Mouse (Mus musculus): ENCODE data around the gene Spg11. TPM values are rescaled to one million over a fixed set of nuclear protein-coding genes. Genes with fewer than 3 reads are reported as not detected.
A peak's percentile ranks its signal among the peaks of the same experiment; 100 is the strongest.

Gene Spg11
- total RNA-seq (2014; fragmentation: Nextera tagmentation) (10.4 and 15.5 TPM in 2 replicates), total RNA-seq (2017) (9.9 and 10.7 TPM in 2 replicates), polyA plus RNA-seq (2012) (1.1 TPM in 2 replicates)

DNA sequence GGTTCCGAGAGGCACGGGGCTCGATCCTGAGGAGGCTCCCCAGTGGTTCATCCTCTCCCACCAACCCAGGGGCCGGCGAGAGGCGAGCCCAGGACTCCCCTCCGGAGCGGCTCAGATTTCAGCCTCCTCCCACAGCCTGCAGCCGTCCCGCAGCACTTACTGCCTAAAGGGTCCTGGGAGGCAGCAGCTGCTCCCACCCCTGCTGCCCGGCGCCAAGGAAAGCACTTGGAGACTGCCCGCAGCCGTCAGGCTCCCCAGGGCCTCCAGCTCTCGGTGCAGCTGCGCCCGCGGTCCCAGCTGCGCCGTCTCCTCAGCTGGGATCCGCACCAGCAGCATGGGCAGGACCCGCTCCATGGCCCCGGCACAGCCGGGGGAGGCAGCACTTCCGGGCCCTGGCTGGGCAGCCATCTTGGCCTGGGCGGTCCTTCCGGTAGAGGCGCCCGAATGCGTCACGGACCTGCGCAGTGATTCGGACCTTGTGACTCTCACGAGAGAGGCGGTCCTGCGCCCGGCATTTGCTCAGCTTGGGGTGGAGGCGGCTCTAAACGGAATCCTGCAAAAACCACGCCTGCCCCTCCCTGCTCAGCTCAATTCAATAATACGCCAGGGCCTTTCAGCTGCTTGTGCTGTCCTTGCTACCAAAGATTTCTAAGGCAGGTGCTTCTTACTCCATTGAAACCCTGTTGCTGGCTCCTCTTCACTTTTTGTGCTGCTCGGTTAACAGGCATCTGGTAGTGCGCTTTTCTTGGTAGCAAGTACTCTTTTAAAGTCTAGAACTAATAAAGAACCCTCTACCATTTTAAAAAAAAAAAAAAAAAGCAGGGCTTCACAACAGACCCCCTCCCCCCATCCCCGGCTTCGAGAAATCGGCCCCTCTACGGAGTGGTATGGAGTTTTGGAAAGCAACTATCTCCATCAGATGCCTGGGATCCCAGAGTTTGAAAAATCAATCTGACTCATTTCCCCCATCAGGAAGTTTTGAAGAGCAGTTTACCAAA lies at the start of gene Spg11:
Gene Spg11, minus strand, starts transcription at position 426 of the 998 bp plus-strand sequence.
- Histone ChIP-seq H3K27me3 (ENCODE audit: insufficient read depth, low read length) (no peaks in the 10 kb centered on the region), H3K4me1 (ENCODE audit: insufficient read depth, low read depth, low read length) (peaks cover 46% of the 10 kb centered on the region), H3K9me3 (replicated peaks) (no peaks in the 10 kb centered on the region), H3K4me3 (ENCODE audit: low read depth, low read length) (peak within 1 kb of the TSS; percentile 76), H3K36me3 (replicated peaks) (peaks cover 20% of the 10 kb centered on the region)
- DNase-seq (ENCODE audit: low spot score) (peak; percentile 99), ATAC-seq (ENCODE audit: extremely low read depth, insufficient number of reproducible peaks, low FRiP score, poor library complexity, severe bottlenecking) (peak; percentile 99)
- TF ChIP-seq CTCF (IDR thresholded peaks at IDR 0.05; ENCODE audit: low read depth, low read length) (no peak), GATA2 (IDR thresholded peaks at IDR 0.05; ENCODE audit: borderline replicate concordance, low read depth, low read length) (no peak), GATA1 (IDR thresholded peaks at IDR 0.05; ENCODE audit: borderline replicate concordance, low read length) (no peak), TAL1 (conservative IDR thresholded peaks at IDR 0.05; ENCODE audit: low read depth, low read length) (no peak), POLR2AphosphoS5 (IDR thresholded peaks at IDR 0.05; ENCODE audit: insufficient replicate concordance, low read depth, low read length) (no peak; the same call in 1 of the 2 replicates)

DNA sequence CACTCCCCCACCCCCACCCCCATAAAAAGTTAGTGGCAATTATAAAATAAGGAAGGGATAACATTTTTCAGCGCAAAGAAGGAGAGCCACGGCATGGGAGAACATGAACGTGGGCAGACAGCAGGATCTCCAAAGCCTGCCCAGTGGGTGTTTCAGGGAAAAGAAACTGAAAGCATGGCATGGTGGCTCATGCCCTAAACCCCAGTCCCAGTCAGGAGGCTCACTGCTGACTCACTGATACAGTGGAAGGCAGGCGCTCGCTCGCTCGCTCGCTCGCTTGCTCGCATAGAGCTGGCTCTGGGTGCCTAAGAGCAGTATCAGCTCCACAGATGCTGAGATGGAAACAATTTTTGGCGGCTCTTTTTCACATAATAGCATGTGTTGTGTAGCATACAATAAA lies 46.1 kb upstream of the Spg11 start:
- H3K4me3 ChIP-seq (ENCODE audit: low read depth, low read length): no peak overlapping the region; the same call in 1 of the 2 replicates

DNA sequence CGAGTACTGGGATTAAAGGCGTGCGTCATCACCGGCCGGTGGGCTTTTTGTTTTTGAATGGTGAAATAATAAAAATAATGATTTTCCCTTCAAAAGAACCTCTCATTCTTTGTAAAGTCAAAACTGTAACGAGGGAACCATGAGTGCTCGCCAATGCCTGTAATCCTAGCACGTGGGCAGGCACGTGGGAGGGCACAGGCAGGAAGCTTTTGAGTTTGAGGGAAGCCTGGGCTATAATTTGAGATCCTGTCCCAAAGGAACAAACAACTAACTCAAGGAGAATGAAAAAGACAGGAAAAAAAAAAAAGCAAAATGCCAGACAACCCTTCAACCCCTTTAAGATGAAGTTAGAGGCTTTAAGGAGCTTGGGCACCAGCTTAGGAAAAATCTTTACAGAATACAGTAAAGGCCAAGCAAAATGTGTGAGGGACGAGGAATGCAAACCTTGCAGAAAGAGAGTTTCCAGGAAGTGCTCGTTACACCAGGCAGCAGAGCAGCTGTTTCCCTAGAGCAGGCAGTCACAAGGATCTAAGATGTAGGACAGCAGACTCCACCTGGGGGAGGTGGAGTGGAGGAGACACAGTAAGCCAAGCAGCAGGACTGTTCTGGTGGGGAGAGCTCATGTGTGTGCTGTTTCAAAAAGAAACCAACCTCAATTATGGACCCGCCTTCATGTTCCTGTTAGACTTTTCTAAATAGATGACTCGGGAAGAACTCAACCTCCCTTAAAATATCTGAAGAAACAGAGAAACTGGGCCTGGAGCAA lies 45.4 kb upstream of the Spg11 start:
- Histone ChIP-seq H3K9me3 (replicated peaks) (no peaks in the 10 kb centered on the region), H3K36me3 (replicated peaks) (no peaks in the 10 kb centered on the region), H3K27me3 (ENCODE audit: insufficient read depth, low read length) (peaks cover 6% of the 10 kb centered on the region), H3K4me3 (ENCODE audit: low read depth, low read length) (no peak overlapping the region), H3K4me1 (ENCODE audit: insufficient read depth, low read depth, low read length) (peaks cover 6% of the 10 kb centered on the region; the same call in 1 of the 2 replicates)
- no peak for ATAC-seq (ENCODE audit: extremely low read depth, insufficient number of reproducible peaks, low FRiP score, poor library complexity, severe bottlenecking)
- TF ChIP-seq TAL1 (conservative IDR thresholded peaks at IDR 0.05; ENCODE audit: low read depth, low read length) (no peak), POLR2AphosphoS5 (IDR thresholded peaks at IDR 0.05; ENCODE audit: insufficient replicate concordance, low read depth, low read length) (no peak), CTCF (IDR thresholded peaks at IDR 0.05; ENCODE audit: low read depth, low read length) (no peak), GATA1 (IDR thresholded peaks at IDR 0.05; ENCODE audit: borderline replicate concordance, low read length) (no peak), GATA2 (IDR thresholded peaks at IDR 0.05; ENCODE audit: borderline replicate concordance, low read depth, low read length) (no peak)
- no peak for DNase-seq (ENCODE audit: low spot score)

More for the DNA sequence above, 46.1 kb upstream of the Spg11 start:
- Histone ChIP-seq H3K4me1 (ENCODE audit: insufficient read depth, low read depth, low read length) (peaks cover 8% of the 10 kb centered on the region; the same call in 1 of the 2 replicates), H3K9me3 (replicated peaks) (no peaks in the 10 kb centered on the region), H3K27me3 (ENCODE audit: insufficient read depth, low read length) (peaks cover 6% of the 10 kb centered on the region), H3K36me3 (replicated peaks) (no peaks in the 10 kb centered on the region)
- ATAC-seq (ENCODE audit: extremely low read depth, insufficient number of reproducible peaks, low FRiP score, poor library complexity, severe bottlenecking) (0 out of 2 replicates have a peak, but pooled peaks have one; percentile 38), DNase-seq (ENCODE audit: low spot score) (no peak)
- TF ChIP-seq GATA2 (IDR thresholded peaks at IDR 0.05; ENCODE audit: borderline replicate concordance, low read depth, low read length): no peak
- no peak for TF ChIP-seq GATA1 (IDR thresholded peaks at IDR 0.05; ENCODE audit: borderline replicate concordance, low read length)
- no peak for TF ChIP-seq CTCF (IDR thresholded peaks at IDR 0.05; ENCODE audit: low read depth, low read length)
- TF ChIP-seq TAL1 (conservative IDR thresholded peaks at IDR 0.05; ENCODE audit: low read depth, low read length): no peak
- no peak for TF ChIP-seq POLR2AphosphoS5 (IDR thresholded peaks at IDR 0.05; ENCODE audit: insufficient replicate concordance, low read depth, low read length)

DNA sequence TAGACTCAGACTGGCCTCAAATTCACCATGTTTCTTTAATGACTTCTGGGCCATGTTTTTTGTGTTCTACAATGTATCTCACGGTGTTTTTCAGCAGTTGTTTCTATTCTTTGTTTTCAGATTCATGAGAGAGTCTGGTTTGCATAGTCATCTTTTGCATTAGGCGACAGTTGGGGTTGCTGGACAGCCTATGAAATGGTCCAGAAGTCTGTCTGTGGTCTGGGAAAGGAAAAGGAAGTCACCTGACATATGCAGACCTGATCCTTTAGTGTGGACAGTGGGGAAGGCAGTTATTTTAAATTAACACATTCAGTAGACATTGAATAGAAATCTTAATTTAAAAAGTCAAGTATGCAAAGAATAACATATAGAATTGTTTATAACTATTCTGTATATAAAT lies 44.3 kb upstream of the Spg11 start:
- Histone ChIP-seq H3K4me1 (ENCODE audit: insufficient read depth, low read depth, low read length) (peaks cover 6% of the 10 kb centered on the region; the same call in 1 of the 2 replicates), H3K27me3 (ENCODE audit: insufficient read depth, low read length) (peaks cover 6% of the 10 kb centered on the region), H3K9me3 (replicated peaks) (no peaks in the 10 kb centered on the region), H3K36me3 (replicated peaks) (no peaks in the 10 kb centered on the region), H3K4me3 (ENCODE audit: low read depth, low read length) (no peak overlapping the region)
- no peak for DNase-seq (ENCODE audit: low spot score)
- no peak for ATAC-seq (ENCODE audit: extremely low read depth, insufficient number of reproducible peaks, low FRiP score, poor library complexity, severe bottlenecking)
- no peak for TF ChIP-seq POLR2AphosphoS5 (IDR thresholded peaks at IDR 0.05; ENCODE audit: insufficient replicate concordance, low read depth, low read length)
- no peak for TF ChIP-seq GATA1 (IDR thresholded peaks at IDR 0.05; ENCODE audit: borderline replicate concordance, low read length)
- no peak for TF ChIP-seq TAL1 (conservative IDR thresholded peaks at IDR 0.05; ENCODE audit: low read depth, low read length)
- no peak for TF ChIP-seq GATA2 (IDR thresholded peaks at IDR 0.05; ENCODE audit: borderline replicate concordance, low read depth, low read length)
- TF ChIP-seq CTCF (IDR thresholded peaks at IDR 0.05; ENCODE audit: low read depth, low read length): no peak

DNA sequence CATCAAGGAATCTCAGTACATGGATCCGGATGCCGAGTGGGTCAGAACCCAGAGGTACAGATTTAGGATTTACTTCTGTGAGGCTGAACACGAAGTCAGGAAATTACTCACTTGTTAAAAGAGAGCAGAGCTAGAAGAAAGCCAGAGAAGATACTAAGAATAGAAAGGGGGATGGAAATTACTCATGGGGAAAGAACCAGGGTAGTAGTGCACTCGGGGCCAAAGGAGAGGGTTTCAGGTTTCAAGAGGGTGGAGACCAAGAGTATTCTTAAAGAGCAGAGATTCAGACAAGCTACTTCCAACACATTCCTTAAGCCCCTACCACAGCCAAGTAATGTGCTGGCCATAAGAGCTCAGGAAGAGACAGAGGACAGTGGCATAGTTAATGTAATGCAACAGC lies 43.4 kb upstream of the Spg11 start:
- Histone ChIP-seq H3K4me1 (ENCODE audit: insufficient read depth, low read depth, low read length) (peaks cover 6% of the 10 kb centered on the region), H3K9me3 (replicated peaks) (no peaks in the 10 kb centered on the region), H3K4me3 (ENCODE audit: low read depth, low read length) (no peak overlapping the region), H3K36me3 (replicated peaks) (peaks cover under 1% of the 10 kb centered on the region), H3K27me3 (ENCODE audit: insufficient read depth, low read length) (peaks cover 6% of the 10 kb centered on the region)
- TF ChIP-seq CTCF (IDR thresholded peaks at IDR 0.05; ENCODE audit: low read depth, low read length) (no peak), GATA2 (IDR thresholded peaks at IDR 0.05; ENCODE audit: borderline replicate concordance, low read depth, low read length) (no peak), POLR2AphosphoS5 (IDR thresholded peaks at IDR 0.05; ENCODE audit: insufficient replicate concordance, low read depth, low read length) (no peak), GATA1 (IDR thresholded peaks at IDR 0.05; ENCODE audit: borderline replicate concordance, low read length) (no peak), TAL1 (conservative IDR thresholded peaks at IDR 0.05; ENCODE audit: low read depth, low read length) (no peak)
- ATAC-seq (ENCODE audit: extremely low read depth, insufficient number of reproducible peaks, low FRiP score, poor library complexity, severe bottlenecking) (no peak), DNase-seq (ENCODE audit: low spot score) (no peak)
